Mouse (Mus musculus): ENCODE data around the gene Rbm20. TPM values are rescaled to one million over a fixed set of nuclear protein-coding genes. Genes with fewer than 3 reads are reported as not detected.

The Rbm20 gene
- polyA plus RNA-seq, 1 experiment, result 6.5 TPM

- H3K4me1 ChIP-seq (ENCODE audit: control insufficient read depth, insufficient read depth, low read length), result no peaks in the 10 kb centered on the region
- H3K9me3 ChIP-seq (replicated peaks; ENCODE audit: control insufficient read depth, insufficient read depth, low read length, poor library complexity, severe bottlenecking), result no peaks in the 10 kb centered on the region
- no peak overlapping the region for H3K27ac ChIP-seq (ENCODE audit: insufficient read depth, low read length)
- H3K27me3 ChIP-seq (ENCODE audit: control insufficient read depth, insufficient read depth, low read length, poor library complexity, severe bottlenecking), result no peaks in the 10 kb centered on the region
- TF ChIP-seq CTCF (IDR thresholded peaks at IDR 0.05; ENCODE audit: low read depth, low read length) (no peak), POLR2A (IDR thresholded peaks at IDR 0.05; ENCODE audit: insufficient read depth, low read length) (no peak), EP300 (IDR thresholded peaks at IDR 0.05; ENCODE audit: insufficient read depth, low read depth, low read length) (no peak)
- H3K4me3 ChIP-seq (ENCODE audit: low read depth, low read length), result no peak overlapping the region
- H3K36me3 ChIP-seq (ENCODE audit: control insufficient read depth, insufficient read depth, low read length, poor library complexity, severe bottlenecking), result no peaks in the 10 kb centered on the region
- H3K9ac ChIP-seq (ENCODE audit: low read depth, poor library complexity, severe bottlenecking), result no peak overlapping the region
Observed at GRCm38 (mm10) chr19:53657437-53657836, 19.7 kb upstream of the Rbm20 start.

- no peaks in the 10 kb centered on the region for H3K9me3 ChIP-seq (replicated peaks; ENCODE audit: control insufficient read depth, insufficient read depth, low read length, poor library complexity, severe bottlenecking)
- H3K27ac ChIP-seq (ENCODE audit: insufficient read depth, low read length), result no peak overlapping the region
- H3K27me3 ChIP-seq (ENCODE audit: control insufficient read depth, insufficient read depth, low read length, poor library complexity, severe bottlenecking), result no peaks in the 10 kb centered on the region
- TF ChIP-seq POLR2A (IDR thresholded peaks at IDR 0.05; ENCODE audit: insufficient read depth, low read length), result no peak
- TF ChIP-seq EP300 (IDR thresholded peaks at IDR 0.05; ENCODE audit: insufficient read depth, low read depth, low read length), result no peak
- TF ChIP-seq CTCF (IDR thresholded peaks at IDR 0.05; ENCODE audit: low read depth, low read length), result no peak
- H3K9ac ChIP-seq (ENCODE audit: low read depth, poor library complexity, severe bottlenecking), result no peak overlapping the region
- no peak overlapping the region for H3K4me3 ChIP-seq (ENCODE audit: low read depth, low read length)
- H3K4me1 ChIP-seq (ENCODE audit: control insufficient read depth, insufficient read depth, low read length), result no peaks in the 10 kb centered on the region
- H3K36me3 ChIP-seq (ENCODE audit: control insufficient read depth, insufficient read depth, low read length, poor library complexity, severe bottlenecking), result no peaks in the 10 kb centered on the region
Observed at GRCm38 (mm10) chr19:53660722-53661420, 16.2 kb upstream of the Rbm20 start.

- TF ChIP-seq EP300 (IDR thresholded peaks at IDR 0.05; ENCODE audit: insufficient read depth, low read depth, low read length), result no peak
- Histone ChIP-seq H3K27ac (ENCODE audit: insufficient read depth, low read length) (no peak overlapping the region), H3K4me1 (ENCODE audit: control insufficient read depth, insufficient read depth, low read length) (no peaks in the 10 kb centered on the region), H3K36me3 (ENCODE audit: control insufficient read depth, insufficient read depth, low read length, poor library complexity, severe bottlenecking) (no peaks in the 10 kb centered on the region), H3K9me3 (replicated peaks; ENCODE audit: control insufficient read depth, insufficient read depth, low read length, poor library complexity, severe bottlenecking) (no peaks in the 10 kb centered on the region), H3K4me3 (ENCODE audit: low read depth, low read length) (no peak overlapping the region), H3K27me3 (ENCODE audit: control insufficient read depth, insufficient read depth, low read length, poor library complexity, severe bottlenecking) (no peaks in the 10 kb centered on the region), H3K9ac (ENCODE audit: low read depth, poor library complexity, severe bottlenecking) (no peak overlapping the region)
Observed at GRCm38 (mm10) chr19:53661938-53662722, 15.0 kb upstream of the Rbm20 start.

GRCm38 (mm10) chr19:53664831-53665230 lies 12.3 kb upstream of the Rbm20 start:
- Histone ChIP-seq H3K4me1 (ENCODE audit: control insufficient read depth, insufficient read depth, low read length) (no peaks in the 10 kb centered on the region), H3K27ac (ENCODE audit: insufficient read depth, low read length) (no peak overlapping the region), H3K27me3 (ENCODE audit: control insufficient read depth, insufficient read depth, low read length, poor library complexity, severe bottlenecking) (no peaks in the 10 kb centered on the region), H3K4me3 (ENCODE audit: low read depth, low read length) (no peak overlapping the region), H3K36me3 (ENCODE audit: control insufficient read depth, insufficient read depth, low read length, poor library complexity, severe bottlenecking) (no peaks in the 10 kb centered on the region), H3K9me3 (replicated peaks; ENCODE audit: control insufficient read depth, insufficient read depth, low read length, poor library complexity, severe bottlenecking) (no peaks in the 10 kb centered on the region), H3K9ac (ENCODE audit: low read depth, poor library complexity, severe bottlenecking) (no peak overlapping the region)
- TF ChIP-seq EP300 (IDR thresholded peaks at IDR 0.05; ENCODE audit: insufficient read depth, low read depth, low read length) (no peak), POLR2A (IDR thresholded peaks at IDR 0.05; ENCODE audit: insufficient read depth, low read length) (no peak), CTCF (IDR thresholded peaks at IDR 0.05; ENCODE audit: low read depth, low read length) (no peak)

- H3K36me3 ChIP-seq (ENCODE audit: control insufficient read depth, insufficient read depth, low read length, poor library complexity, severe bottlenecking), result no peaks in the 10 kb centered on the region
- H3K27me3 ChIP-seq (ENCODE audit: control insufficient read depth, insufficient read depth, low read length, poor library complexity, severe bottlenecking), result no peaks in the 10 kb centered on the region
- H3K9ac ChIP-seq (ENCODE audit: low read depth, poor library complexity, severe bottlenecking), result no peak overlapping the region
- no peak for TF ChIP-seq EP300 (IDR thresholded peaks at IDR 0.05; ENCODE audit: insufficient read depth, low read depth, low read length)
- TF ChIP-seq POLR2A (IDR thresholded peaks at IDR 0.05; ENCODE audit: insufficient read depth, low read length), result no peak
- TF ChIP-seq CTCF (IDR thresholded peaks at IDR 0.05; ENCODE audit: low read depth, low read length), result no peak
- no peaks in the 10 kb centered on the region for H3K9me3 ChIP-seq (replicated peaks; ENCODE audit: control insufficient read depth, insufficient read depth, low read length, poor library complexity, severe bottlenecking)
- no peaks in the 10 kb centered on the region for H3K4me1 ChIP-seq (ENCODE audit: control insufficient read depth, insufficient read depth, low read length)
- H3K27ac ChIP-seq (ENCODE audit: insufficient read depth, low read length), result no peak overlapping the region
- H3K4me3 ChIP-seq (ENCODE audit: low read depth, low read length), result no peak overlapping the region
Observed at GRCm38 (mm10) chr19:53665391-53665790, 11.7 kb upstream of the Rbm20 start.

- no peak for TF ChIP-seq EP300 (IDR thresholded peaks at IDR 0.05; ENCODE audit: insufficient read depth, low read depth, low read length)
- TF ChIP-seq POLR2A (IDR thresholded peaks at IDR 0.05; ENCODE audit: insufficient read depth, low read length), result no peak
- TF ChIP-seq CTCF (IDR thresholded peaks at IDR 0.05; ENCODE audit: low read depth, low read length), result no peak
- no peaks in the 10 kb centered on the region for H3K36me3 ChIP-seq (ENCODE audit: control insufficient read depth, insufficient read depth, low read length, poor library complexity, severe bottlenecking)
- peaks cover 2% of the 10 kb centered on the region for H3K4me1 ChIP-seq (ENCODE audit: control insufficient read depth, insufficient read depth, low read length)
- no peaks in the 10 kb centered on the region for H3K27me3 ChIP-seq (ENCODE audit: control insufficient read depth, insufficient read depth, low read length, poor library complexity, severe bottlenecking)
- no peak overlapping the region for H3K9ac ChIP-seq (ENCODE audit: low read depth, poor library complexity, severe bottlenecking)
- H3K9me3 ChIP-seq (replicated peaks; ENCODE audit: control insufficient read depth, insufficient read depth, low read length, poor library complexity, severe bottlenecking), result no peaks in the 10 kb centered on the region
- no peak overlapping the region for H3K27ac ChIP-seq (ENCODE audit: insufficient read depth, low read length)
- H3K4me3 ChIP-seq (ENCODE audit: low read depth, low read length), result no peak overlapping the region
Observed at GRCm38 (mm10) chr19:53666708-53667107, 10.4 kb upstream of the Rbm20 start.
